Mouse (Mus musculus) brain, embryonic 14.5 days (tissue): ENCODE results near the gene Lgr5.

Source experiments
- CTCF ChIP-seq: fragments of 200-500 bp; IDR thresholded peaks from 2 replicates; pipeline ENCODE4 v1.5.1; 2012; ENCODE audit warnings: inconsistent platforms, mild to moderate bottlenecking, moderate library complexity, borderline replicate concordance; ENCODE audit not compliant: insufficient read depth, insufficient read length; ENCODE audit errors: extremely low read depth
- POLR2A ChIP-seq: fragments of 200-500 bp; IDR thresholded peaks from 2 replicates; pipeline ENCODE4 v1.6.1; 2012; ENCODE audit warnings: mild to moderate bottlenecking, inconsistent platforms, borderline replicate concordance; ENCODE audit not compliant: poor library complexity, insufficient read depth, insufficient read length, severe bottlenecking; ENCODE audit errors: extremely low read depth

- no peak for TF ChIP-seq CTCF
- TF ChIP-seq POLR2A = no peak
Observed at GRCm38 (mm10) chr10:115528892-115529291, 58.7 kb downstream of the Lgr5 start.
